Mouse (Mus musculus): ENCODE results near the gene Slc23a4.

DNA sequence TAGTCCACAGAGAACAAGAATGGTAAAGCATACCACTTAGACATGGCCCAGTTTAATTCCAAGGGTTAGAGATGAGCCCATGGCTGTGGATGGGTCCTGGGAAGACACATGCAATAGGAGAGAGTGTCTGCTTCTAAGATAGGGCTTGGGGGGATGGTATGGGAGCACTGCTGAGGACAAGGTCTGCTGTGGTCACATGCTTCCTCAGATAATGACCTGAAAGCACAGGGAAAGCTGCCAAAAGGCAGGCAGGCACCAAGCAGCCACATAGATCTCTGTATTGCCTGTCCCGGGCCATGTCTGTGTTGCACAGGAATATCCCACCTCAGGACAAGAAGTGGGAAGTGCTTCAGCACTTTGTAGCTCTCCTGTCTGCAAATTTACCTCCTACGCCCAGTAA is 89.1 kb downstream of the Slc23a4 start:
- no peak for TF ChIP-seq EP300 (IDR thresholded peaks at IDR 0.05)
- TF ChIP-seq CTCF (IDR thresholded peaks at IDR 0.05): no peak

Data from lung, postnatal 0 days (tissue).